ENCODE assay signal across 10 mouse cellular contexts in the genomic region with DNA sequence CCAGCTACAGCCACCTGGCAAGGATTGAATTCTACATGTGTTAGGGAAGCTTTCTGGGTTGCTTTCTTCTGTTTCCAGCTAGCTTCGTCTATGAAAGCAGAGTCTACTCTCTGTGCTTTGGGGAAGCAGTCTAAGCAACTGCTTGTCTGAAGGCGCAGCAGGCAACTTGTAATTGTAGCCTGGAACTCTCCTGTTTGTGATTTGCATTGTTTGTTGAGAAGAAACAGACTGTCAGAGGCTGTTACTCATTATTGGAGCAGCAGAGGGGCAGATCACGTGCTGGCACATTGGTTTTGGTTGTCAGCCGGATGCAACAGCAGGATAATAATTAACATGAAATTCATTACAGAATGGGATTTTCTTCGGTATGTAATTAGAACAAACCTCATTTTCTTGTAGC.
DNase-seq lines count a peak whose midpoint lies in the region; ATAC-seq and TF ChIP-seq lines count a peak whose summit lies in the region.
"Had no signal": no experiment of that assay in that cellular context is flagged by ENCODE, and none has a peak within 500 bp of the region (broad histone marks: within the 10 kb centered on the region; RNA-seq: fewer than 3 reads in every experiment).

No protein-coding gene starts in this region.

- H3K79me2 ChIP-seq in liver, adult 2 months (ENCODE audit: control insufficient read depth, insufficient read depth, low read length): no peaks in the 10 kb centered on the region

- peaks cover 1% of the 10 kb centered on the region; the same call in 1 of the 2 replicates for H3K4me1 ChIP-seq in liver, adult 2 months (ENCODE audit: control insufficient read depth, insufficient read depth, low read length)
- peaks cover 5% of the 10 kb centered on the region; the same call in 1 of the 2 replicates for H3K4me1 ChIP-seq in forebrain, postnatal 0 days (ENCODE audit: insufficient read depth)
- peaks cover 8% of the 10 kb centered on the region for H3K4me1 ChIP-seq in neural tube, embryonic 15.5 days

- H3K27me3 ChIP-seq in liver, adult 2 months (ENCODE audit: control insufficient read depth, insufficient read depth, low read length): no peaks in the 10 kb centered on the region
- H3K27me3 ChIP-seq in forebrain, postnatal 0 days (ENCODE audit: insufficient read depth, low read length): no peaks in the 10 kb centered on the region
- H3K27me3 ChIP-seq in neural tube, embryonic 15.5 days (replicated peaks): no peaks in the 10 kb centered on the region
- H3K27me3 ChIP-seq: CH12.LX had no signal

- TF ChIP-seq CTCF in liver, adult 2 months (IDR thresholded peaks at IDR 0.05; ENCODE audit: low read depth, low read length): no peak
- 0 out of 2 replicates have a peak, but pooled peaks have one; percentile 9 for TF ChIP-seq CTCF in forebrain, postnatal 0 days (IDR thresholded peaks at IDR 0.05; ENCODE audit: low read depth)

- 20% methylated on average over 5 of the region's 5 CpGs for WGBS in liver, adult 2 months
- 12% methylated on average over 5 of the region's 5 CpGs for WGBS in forebrain, postnatal 0 days
- WGBS in neural tube, embryonic 15.5 days: 15% methylated on average over 5 of the region's 5 CpGs

- no peak overlapping the region for H3K27ac ChIP-seq in liver, adult 2 months (replicated peaks; ENCODE audit: insufficient read depth, low read depth, low read length)
- H3K27ac ChIP-seq in forebrain, postnatal 0 days (ENCODE audit: low read depth, low read length): 0 out of 2 replicates have a peak overlapping the region, but pooled peaks have one; percentile 64
- peak overlapping the region; percentile 28 for H3K27ac ChIP-seq in neural tube, embryonic 15.5 days (replicated peaks)

- ATAC-seq in forebrain, postnatal 0 days: peak; percentile 94
- peak; percentile 88 for ATAC-seq in neural tube, embryonic 15.5 days (ENCODE audit: low FRiP score)

- peak; percentile 29 for DNase-seq in liver, adult 2 months (ENCODE audit: extremely low read depth, low read depth, low spot score)
- no peak for DNase-seq in liver
- DNase-seq in forebrain, postnatal 0 days: peak; percentile 74
- DNase-seq in kidney, postnatal 36 days: peak; percentile 65 to 67
- DNase-seq in lung, postnatal 25 days (ENCODE audit: low spot score): no peak
- no peak for DNase-seq in heart, adult 8-10 months (ENCODE audit: low spot score)
- DNase-seq in frontal cortex, postnatal 10 days (ENCODE audit: low spot score in 2 of 2): no peak
- DNase-seq: adrenal gland, postnatal 25 days had no signal

- H3K9ac ChIP-seq in liver, adult 2 months (ENCODE audit: low read depth, low read length): no peak overlapping the region
- no peak overlapping the region for H3K9ac ChIP-seq in forebrain, postnatal 0 days
- no peak overlapping the region for H3K9ac ChIP-seq in neural tube, embryonic 15.5 days (replicated peaks)

- H3K4me3 ChIP-seq in liver, adult 2 months (ENCODE audit: insufficient read depth, low read depth, low read length): no peak overlapping the region
- H3K4me3 ChIP-seq in forebrain, postnatal 0 days (ENCODE audit: low read depth, low read length): no peak overlapping the region
- no peak overlapping the region for H3K4me3 ChIP-seq in neural tube, embryonic 15.5 days (replicated peaks)

- no peak overlapping the region for H3K4me2 ChIP-seq in forebrain, postnatal 0 days (ENCODE audit: low read depth)
- 0 out of 2 replicates have a peak overlapping the region, but pooled peaks have one; percentile 2 for H3K4me2 ChIP-seq in neural tube, embryonic 15.5 days

- H3K9me3 ChIP-seq in forebrain, postnatal 0 days (ENCODE audit: low read length): no peaks in the 10 kb centered on the region
- no peaks in the 10 kb centered on the region for H3K9me3 ChIP-seq in neural tube, embryonic 15.5 days (replicated peaks)

- TF ChIP-seq POLR2A in liver, adult 2 months (IDR thresholded peaks at IDR 0.05; ENCODE audit: extremely low read depth, insufficient read depth, low read length): no peak

- no peaks in the 10 kb centered on the region for H3K36me3 ChIP-seq in liver, adult 2 months (ENCODE audit: control insufficient read depth, insufficient read depth, low read length)
- H3K36me3 ChIP-seq in forebrain, postnatal 0 days (ENCODE audit: insufficient read depth): no peaks in the 10 kb centered on the region
- no peaks in the 10 kb centered on the region for H3K36me3 ChIP-seq in neural tube, embryonic 15.5 days

Comparison
In these comparisons a context has a peak if more than half of its experiments do, and no peak if none do; other contexts are left out.
1. DNase-seq: peak in liver, adult 2 months (single experiment), forebrain, postnatal 0 days (single experiment) and kidney, postnatal 36 days (2 of 2); none in liver (single experiment), lung, postnatal 25 days (single experiment), heart, adult 8-10 months (single experiment) and frontal cortex, postnatal 10 days (0 of 2).